Mouse (Mus musculus) lung, adult 2 months (tissue): ENCODE data around the gene Kpna1.
A peak's percentile ranks its signal among the peaks of the same experiment; 100 is the strongest.

ENCODE experiments used
- CTCF ChIP-seq: fragments of 200-500 bp; IDR thresholded peaks from 2 replicates; pipeline ENCODE4 v1.5.1; 2011; ENCODE audit warnings: mild to moderate bottlenecking, low read length, control low read depth; ENCODE audit not compliant: insufficient read depth
- POLR2A ChIP-seq: fragments of 200-500 bp; IDR thresholded peaks from 2 replicates; pipeline ENCODE4 v1.6.1; 2011; ENCODE audit warnings: low read depth, mild to moderate bottlenecking, control low read depth, low read length, borderline replicate concordance; ENCODE audit errors: extremely low read depth

DNA sequence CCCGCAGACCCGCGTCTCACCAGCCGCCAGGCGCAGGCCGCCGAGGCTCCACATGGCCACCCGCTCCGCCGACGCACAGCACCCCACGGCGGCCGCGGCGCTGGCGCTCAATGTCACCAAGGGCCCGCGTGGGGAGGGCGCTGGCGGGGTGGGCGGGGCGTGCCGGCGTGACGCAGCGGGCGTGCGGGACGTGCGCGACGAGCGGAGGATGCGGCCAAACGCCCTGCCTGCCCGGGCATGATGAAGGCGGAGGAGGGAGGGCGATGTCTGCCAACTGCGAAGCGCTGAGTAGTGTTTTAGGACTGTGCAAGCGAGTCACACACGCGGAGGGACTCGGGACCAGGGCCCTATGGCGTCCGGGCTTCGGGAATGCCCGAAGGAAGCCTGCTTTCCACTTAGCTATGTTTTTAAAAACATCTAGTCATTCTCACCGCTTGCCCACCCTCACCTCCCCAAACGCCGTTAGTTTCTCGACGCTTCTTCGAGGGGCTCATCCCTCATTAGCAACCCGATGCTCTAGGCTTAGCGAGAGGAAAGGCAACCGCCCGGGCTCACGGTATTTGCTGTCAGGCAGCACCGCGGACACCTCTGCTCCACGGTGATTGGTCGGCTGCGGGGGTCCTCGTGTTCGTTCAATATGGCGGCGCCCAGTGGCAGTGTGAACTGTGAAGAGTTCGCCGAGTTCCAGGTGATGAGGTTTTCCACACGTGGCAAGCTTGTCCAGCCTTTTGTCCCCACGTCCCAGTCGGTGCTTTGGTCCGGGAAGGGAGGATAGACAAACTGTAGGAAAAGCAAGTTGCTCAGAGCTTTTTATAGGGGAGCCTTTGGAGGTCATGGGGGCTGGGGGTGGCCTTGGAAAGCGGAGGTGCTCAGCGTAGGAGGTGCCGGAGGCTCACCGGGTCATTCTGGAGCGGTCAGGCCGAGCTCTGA, 93.2 kb downstream of the Kpna1 start, which contains the start of the genes Fam162a and Ccdc58:
- TF ChIP-seq CTCF: no peak
- TF ChIP-seq POLR2A: peak; percentile 99
